In the genomic region with DNA sequence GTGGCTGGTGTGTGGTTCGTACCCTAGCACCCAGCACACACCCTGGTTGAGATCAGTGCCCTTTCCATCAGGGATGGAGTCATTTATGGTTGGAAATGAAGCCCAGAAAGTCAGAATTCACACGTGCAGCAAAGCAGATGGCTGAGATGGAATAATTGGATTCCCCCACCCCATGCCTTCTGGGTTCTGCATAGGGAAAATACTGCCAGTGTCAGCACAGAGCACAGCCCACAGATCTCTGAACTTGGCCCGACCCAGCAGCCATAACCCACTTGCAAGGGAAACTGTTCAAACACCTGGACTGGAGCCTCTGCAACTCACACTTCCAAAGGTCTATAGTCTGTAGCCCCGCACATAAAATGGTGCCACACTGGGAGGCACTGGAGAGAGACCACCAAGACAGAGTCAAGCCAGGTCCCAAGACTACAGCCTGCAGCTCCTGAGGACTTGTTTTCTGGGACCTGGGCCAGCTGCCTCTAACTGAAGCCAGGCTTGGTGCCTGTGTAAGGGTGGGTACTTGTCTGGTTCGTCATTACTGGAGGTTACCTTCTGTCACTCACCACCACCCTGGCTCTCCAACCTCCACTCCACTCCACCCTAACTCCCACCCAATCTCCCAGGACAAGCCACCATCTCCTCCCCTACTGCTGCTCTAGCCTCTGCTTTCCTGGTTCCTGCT, we compare ENCODE assay signal across 29 mouse cellular contexts. TPM values are rescaled to one million over a fixed set of nuclear protein-coding genes. Genes with fewer than 3 reads are reported as not detected.
DNase-seq lines count a peak whose midpoint lies in the region; ATAC-seq lines count a peak whose summit lies in the region.
"Had no signal": no experiment of that assay in that cellular context is flagged by ENCODE, and none has a peak within 500 bp of the region (broad histone marks: within the 10 kb centered on the region; RNA-seq: fewer than 3 reads in every experiment).

No protein-coding gene starts in this region.

- H3K27me3 ChIP-seq in forebrain, embryonic 14.5 days (replicated peaks; ENCODE audit: control insufficient read depth, insufficient read depth, low read length), result no peaks in the 10 kb centered on the region
- no peaks in the 10 kb centered on the region for H3K27me3 ChIP-seq in forebrain, embryonic 12.5 days
- no peaks in the 10 kb centered on the region for H3K27me3 ChIP-seq in limb, embryonic 11.5 days (ENCODE audit: control insufficient read depth, insufficient read depth, low read length)
- no peaks in the 10 kb centered on the region for H3K27me3 ChIP-seq in limb, embryonic 10.5 days (ENCODE audit: low read depth, poor library complexity, severe bottlenecking)
- no peaks in the 10 kb centered on the region for H3K27me3 ChIP-seq in embryonic facial prominence, embryonic 14.5 days (replicated peaks; ENCODE audit: control insufficient read depth, insufficient read depth, low read length)
- H3K27me3 ChIP-seq: heart, embryonic 13.5 days; hindbrain, embryonic 15.5 days; kidney, embryonic 15.5 days; midbrain, embryonic 15.5 days had no signal

- no peak overlapping the region for H3K27ac ChIP-seq in forebrain, embryonic 14.5 days (ENCODE audit: low read depth, low read length)
- H3K27ac ChIP-seq in forebrain, embryonic 12.5 days, result no peak overlapping the region
- H3K27ac ChIP-seq in limb, embryonic 11.5 days (replicated peaks; ENCODE audit: low read depth, low read length), result no peak overlapping the region
- no peak overlapping the region; the same call in 1 of the 2 replicates for H3K27ac ChIP-seq in limb, embryonic 10.5 days
- no peak overlapping the region for H3K27ac ChIP-seq in embryonic facial prominence, embryonic 14.5 days (replicated peaks; ENCODE audit: low read depth, low read length)
- H3K27ac ChIP-seq: gastrocnemius, adult 2 months; heart, embryonic 13.5 days; hindbrain, embryonic 15.5 days; kidney, embryonic 15.5 days; midbrain, embryonic 15.5 days had no signal

- 59% methylated on average over 5 of the region's 5 CpGs for WGBS in forebrain, embryonic 14.5 days
- 78% methylated on average over 5 of the region's 5 CpGs for WGBS in forebrain, embryonic 12.5 days
- 65% methylated on average over 5 of the region's 5 CpGs for WGBS in limb, embryonic 11.5 days
- 76% methylated on average over 5 of the region's 5 CpGs for WGBS in limb, embryonic 10.5 days
- 59% methylated on average over 5 of the region's 5 CpGs for WGBS in embryonic facial prominence, embryonic 14.5 days

- DNase-seq in forebrain, embryonic 14.5 days (ENCODE audit: low spot score), result peak; percentile 34
- peak; percentile 22 for DNase-seq in limb, embryonic 11.5 days (ENCODE audit: low spot score)
- no peak for DNase-seq in limb, embryonic 10.5 days (ENCODE audit: low spot score)
- DNase-seq in embryonic facial prominence, embryonic 14.5 days (ENCODE audit: low spot score), result peak; percentile 15
- no peak for DNase-seq in lung, postnatal 25 days (ENCODE audit: low spot score)
- DNase-seq: adrenal gland, postnatal 10 days; cerebellum, adult 2 months; gastrocnemius, adult 2 months; kidney, postnatal 4 days; lung, adult 18-20 months; lung, postnatal 14 days; spleen, adult 18-20 months had no signal

- no peaks in the 10 kb centered on the region for H3K36me3 ChIP-seq in forebrain, embryonic 14.5 days (ENCODE audit: control insufficient read depth, insufficient read depth, low read length)
- H3K36me3 ChIP-seq in forebrain, embryonic 12.5 days (replicated peaks), result no peaks in the 10 kb centered on the region
- H3K36me3 ChIP-seq in limb, embryonic 11.5 days (ENCODE audit: control insufficient read depth, insufficient read depth, low read length), result no peaks in the 10 kb centered on the region
- no peaks in the 10 kb centered on the region for H3K36me3 ChIP-seq in limb, embryonic 10.5 days
- H3K36me3 ChIP-seq in embryonic facial prominence, embryonic 14.5 days (ENCODE audit: control insufficient read depth, insufficient read depth, low read length), result no peaks in the 10 kb centered on the region
- H3K36me3 ChIP-seq: heart, embryonic 13.5 days; hindbrain, embryonic 15.5 days; kidney, embryonic 15.5 days; midbrain, embryonic 15.5 days had no signal

- H3K4me3 ChIP-seq in forebrain, embryonic 14.5 days (ENCODE audit: low read depth, low read length), result no peak overlapping the region
- no peak overlapping the region for H3K4me3 ChIP-seq in forebrain, embryonic 12.5 days (replicated peaks)
- no peak overlapping the region for H3K4me3 ChIP-seq in limb, embryonic 11.5 days (ENCODE audit: low read depth, low read length)
- H3K4me3 ChIP-seq in limb, embryonic 10.5 days, result no peak overlapping the region
- H3K4me3 ChIP-seq in embryonic facial prominence, embryonic 14.5 days (ENCODE audit: low read depth, low read length), result no peak overlapping the region
- H3K4me3 ChIP-seq: gastrocnemius, adult 2 months; heart, embryonic 13.5 days; hindbrain, embryonic 15.5 days; kidney, embryonic 15.5 days; midbrain, embryonic 15.5 days; myocyte had no signal

- H3K9me3 ChIP-seq in forebrain, embryonic 14.5 days (replicated peaks; ENCODE audit: control insufficient read depth, low read length), result no peaks in the 10 kb centered on the region
- no peaks in the 10 kb centered on the region for H3K9me3 ChIP-seq in forebrain, embryonic 12.5 days
- no peaks in the 10 kb centered on the region for H3K9me3 ChIP-seq in limb, embryonic 11.5 days (ENCODE audit: control insufficient read depth, low read length)
- H3K9me3 ChIP-seq in limb, embryonic 10.5 days (replicated peaks), result no peaks in the 10 kb centered on the region
- H3K9me3 ChIP-seq in embryonic facial prominence, embryonic 14.5 days (ENCODE audit: control insufficient read depth, low read length), result no peaks in the 10 kb centered on the region
- H3K9me3 ChIP-seq: heart, embryonic 13.5 days; hindbrain, embryonic 15.5 days; kidney, embryonic 15.5 days; midbrain, embryonic 15.5 days had no signal

- ATAC-seq in forebrain, embryonic 14.5 days, result no peak
- no peak for ATAC-seq in forebrain, embryonic 12.5 days (ENCODE audit: low FRiP score)
- ATAC-seq in limb, embryonic 11.5 days (ENCODE audit: insufficient number of reproducible peaks, low FRiP score, low TSS enrichment, low read depth), result 0 out of 2 replicates have a peak, but pooled peaks have one; percentile 26
- no peak for ATAC-seq in embryonic facial prominence, embryonic 14.5 days (ENCODE audit: low read depth)
- no peak for ATAC-seq in megakaryocyte progenitor cell, adult 5-6 weeks (replicated peaks; ENCODE audit: poor library complexity)
- ATAC-seq: intestine, postnatal 0 days; midbrain, embryonic 15.5 days had no signal

- no peaks in the 10 kb centered on the region for H3K4me1 ChIP-seq in forebrain, embryonic 14.5 days (ENCODE audit: control insufficient read depth, insufficient read depth, low read length)
- no peaks in the 10 kb centered on the region for H3K4me1 ChIP-seq in forebrain, embryonic 12.5 days
- H3K4me1 ChIP-seq in limb, embryonic 11.5 days (ENCODE audit: control insufficient read depth, insufficient read depth, low read length), result no peaks in the 10 kb centered on the region
- peaks cover 8% of the 10 kb centered on the region; the same call in 1 of the 2 replicates for H3K4me1 ChIP-seq in limb, embryonic 10.5 days
- H3K4me1 ChIP-seq in embryonic facial prominence, embryonic 14.5 days (ENCODE audit: control insufficient read depth, insufficient read depth, low read length), result no peaks in the 10 kb centered on the region
- H3K4me1 ChIP-seq: heart, embryonic 13.5 days; hindbrain, embryonic 15.5 days; kidney, embryonic 15.5 days; midbrain, embryonic 15.5 days had no signal

- H3K4me2 ChIP-seq in forebrain, embryonic 14.5 days (ENCODE audit: low read length), result no peak overlapping the region
- no peak overlapping the region for H3K4me2 ChIP-seq in forebrain, embryonic 12.5 days
- no peak overlapping the region for H3K4me2 ChIP-seq in limb, embryonic 11.5 days (ENCODE audit: low read depth, severe bottlenecking)
- H3K4me2 ChIP-seq in embryonic facial prominence, embryonic 14.5 days (ENCODE audit: low read depth, low read length), result no peak overlapping the region
- H3K4me2 ChIP-seq: heart, embryonic 13.5 days; hindbrain, embryonic 15.5 days; kidney, embryonic 15.5 days; midbrain, embryonic 15.5 days had no signal

- H3K9ac ChIP-seq in forebrain, embryonic 14.5 days (ENCODE audit: low read length), result no peak overlapping the region
- no peak overlapping the region for H3K9ac ChIP-seq in forebrain, embryonic 12.5 days
- no peak overlapping the region for H3K9ac ChIP-seq in limb, embryonic 11.5 days (ENCODE audit: low read length)
- H3K9ac ChIP-seq in embryonic facial prominence, embryonic 14.5 days (ENCODE audit: low read depth, low read length), result no peak overlapping the region
- H3K9ac ChIP-seq: heart, embryonic 13.5 days; hindbrain, embryonic 15.5 days; kidney, embryonic 15.5 days; midbrain, embryonic 15.5 days had no signal

RNA-seq across cellular contexts. Expression of a gene that starts 2.3 kb away (rescaled TPM):
- polyA plus RNA-seq in forebrain, embryonic 14.5 days (2014; fragmentation: Nextera tagmentation; extraction: Ambion mirVana), result not detected in 2 replicates
- not detected in 2 replicates for polyA plus RNA-seq in forebrain, embryonic 12.5 days (2016; fragmentation: Nextera tagmentation; extraction: Ambion mirVana)
- not detected in 2 replicates for polyA plus RNA-seq in limb, embryonic 11.5 days (2014; fragmentation: Nextera tagmentation; extraction: Ambion mirVana)
- polyA plus RNA-seq in limb, embryonic 10.5 days (2016; fragmentation: Nextera tagmentation; extraction: Ambion mirVana), result not detected in 2 replicates
- polyA plus RNA-seq in embryonic facial prominence, embryonic 14.5 days (2014; fragmentation: Nextera tagmentation; extraction: Ambion mirVana), result not detected in 2 replicates
- total RNA-seq in megakaryocyte progenitor cell, adult 5-6 weeks (2015), result not detected in 2 replicates
- total RNA-seq in megakaryocyte progenitor cell, adult 5-6 weeks (2017), result not detected in 2 replicates
- total RNA-seq: adrenal gland, postnatal 10 days; gastrocnemius, adult 2 months; granulocyte monocyte progenitor cell, adult 5-6 weeks; heart, postnatal 25 days; layer of hippocampus, postnatal 10 days; liver, adult 2 months; megakaryocyte-erythroid progenitor cell, adult 5-6 weeks had no signal
- polyA plus RNA-seq: cerebellum, adult 2 months; heart, embryonic 13.5 days; hindbrain, embryonic 15.5 days; intestine, postnatal 0 days; kidney, embryonic 15.5 days; liver, adult 2 months; midbrain, embryonic 15.5 days; neural tube, embryonic 14.5 days; stomach, embryonic 14.5 days; thymus, postnatal 0 days; urinary bladder, adult 2 months had no signal

RNA-seq across cellular contexts. Expression of a gene that starts 33.7 kb away (rescaled TPM):
- polyA plus RNA-seq in forebrain, embryonic 14.5 days (2014; fragmentation: Nextera tagmentation; extraction: Ambion mirVana), result not detected in 2 replicates
- not detected in 2 replicates for polyA plus RNA-seq in forebrain, embryonic 12.5 days (2016; fragmentation: Nextera tagmentation; extraction: Ambion mirVana)
- polyA plus RNA-seq in limb, embryonic 11.5 days (2014; fragmentation: Nextera tagmentation; extraction: Ambion mirVana), result not detected in 2 replicates
- not detected in 2 replicates for polyA plus RNA-seq in limb, embryonic 10.5 days (2016; fragmentation: Nextera tagmentation; extraction: Ambion mirVana)
- not detected in 2 replicates for polyA plus RNA-seq in embryonic facial prominence, embryonic 14.5 days (2014; fragmentation: Nextera tagmentation; extraction: Ambion mirVana)
- not detected in 2 replicates for total RNA-seq in megakaryocyte progenitor cell, adult 5-6 weeks (2015)
- not detected in 2 replicates for total RNA-seq in megakaryocyte progenitor cell, adult 5-6 weeks (2017)
- total RNA-seq: gastrocnemius, adult 2 months; granulocyte monocyte progenitor cell, adult 5-6 weeks; heart, postnatal 25 days; layer of hippocampus, postnatal 10 days; liver, adult 2 months; megakaryocyte-erythroid progenitor cell, adult 5-6 weeks had no signal
- polyA plus RNA-seq: cerebellum, adult 2 months; hindbrain, embryonic 15.5 days; intestine, postnatal 0 days; kidney, embryonic 15.5 days; liver, adult 2 months; midbrain, embryonic 15.5 days; neural tube, embryonic 14.5 days; stomach, embryonic 14.5 days; thymus, postnatal 0 days had no signal

RNA-seq across cellular contexts. Expression of a gene that starts 35.3 kb away (rescaled TPM):
- not detected in 2 replicates for polyA plus RNA-seq in forebrain, embryonic 14.5 days (2014; fragmentation: Nextera tagmentation; extraction: Ambion mirVana)
- polyA plus RNA-seq in forebrain, embryonic 12.5 days (2016; fragmentation: Nextera tagmentation; extraction: Ambion mirVana), result not detected in 2 replicates
- polyA plus RNA-seq in limb, embryonic 11.5 days (2014; fragmentation: Nextera tagmentation; extraction: Ambion mirVana), result not detected in 2 replicates
- polyA plus RNA-seq in limb, embryonic 10.5 days (2016; fragmentation: Nextera tagmentation; extraction: Ambion mirVana), result not detected in 2 replicates
- polyA plus RNA-seq in embryonic facial prominence, embryonic 14.5 days (2014; fragmentation: Nextera tagmentation; extraction: Ambion mirVana), result not detected in 2 replicates
- total RNA-seq in megakaryocyte progenitor cell, adult 5-6 weeks (2015), result not detected in 2 replicates
- not detected in 2 replicates for total RNA-seq in megakaryocyte progenitor cell, adult 5-6 weeks (2017)
- total RNA-seq: adrenal gland, postnatal 10 days; gastrocnemius, adult 2 months; granulocyte monocyte progenitor cell, adult 5-6 weeks; heart, postnatal 25 days; layer of hippocampus, postnatal 10 days; liver, adult 2 months; megakaryocyte-erythroid progenitor cell, adult 5-6 weeks had no signal
- polyA plus RNA-seq: cerebellum, adult 2 months; heart, embryonic 13.5 days; hindbrain, embryonic 15.5 days; intestine, postnatal 0 days; kidney, embryonic 15.5 days; liver, adult 2 months; midbrain, embryonic 15.5 days; neural tube, embryonic 14.5 days; stomach, embryonic 14.5 days; thymus, postnatal 0 days had no signal

RNA-seq across cellular contexts. Expression of a gene that starts 35.5 kb away (rescaled TPM):
- polyA plus RNA-seq in forebrain, embryonic 14.5 days (2014; fragmentation: Nextera tagmentation; extraction: Ambion mirVana), result not detected in 2 replicates
- polyA plus RNA-seq in forebrain, embryonic 12.5 days (2016; fragmentation: Nextera tagmentation; extraction: Ambion mirVana), result 0.24 and 0.61 TPM in 2 replicates
- polyA plus RNA-seq in limb, embryonic 11.5 days (2014; fragmentation: Nextera tagmentation; extraction: Ambion mirVana), result 1.5 and 2.4 TPM in 2 replicates
- polyA plus RNA-seq in limb, embryonic 10.5 days (2016; fragmentation: Nextera tagmentation; extraction: Ambion mirVana), result 0.65 and 0.70 TPM in 2 replicates
- polyA plus RNA-seq in embryonic facial prominence, embryonic 14.5 days (2014; fragmentation: Nextera tagmentation; extraction: Ambion mirVana), result 25.3 and 34.6 TPM in 2 replicates
- total RNA-seq in megakaryocyte progenitor cell, adult 5-6 weeks (2015), result not detected in 2 replicates
- not detected in 2 replicates for total RNA-seq in megakaryocyte progenitor cell, adult 5-6 weeks (2017)
- total RNA-seq: granulocyte monocyte progenitor cell, adult 5-6 weeks; liver, adult 2 months; megakaryocyte-erythroid progenitor cell, adult 5-6 weeks had no signal
- polyA plus RNA-seq: liver, adult 2 months; neural tube, embryonic 14.5 days had no signal

RNA-seq across cellular contexts. Expression of a gene that starts 52.3 kb away (rescaled TPM):
- not detected in 2 replicates for polyA plus RNA-seq in forebrain, embryonic 14.5 days (2014; fragmentation: Nextera tagmentation; extraction: Ambion mirVana)
- not detected in 2 replicates for polyA plus RNA-seq in forebrain, embryonic 12.5 days (2016; fragmentation: Nextera tagmentation; extraction: Ambion mirVana)
- polyA plus RNA-seq in limb, embryonic 11.5 days (2014; fragmentation: Nextera tagmentation; extraction: Ambion mirVana), result not detected in 2 replicates
- polyA plus RNA-seq in limb, embryonic 10.5 days (2016; fragmentation: Nextera tagmentation; extraction: Ambion mirVana), result not detected in 2 replicates
- not detected in 2 replicates for polyA plus RNA-seq in embryonic facial prominence, embryonic 14.5 days (2014; fragmentation: Nextera tagmentation; extraction: Ambion mirVana)
- not detected in 2 replicates for total RNA-seq in megakaryocyte progenitor cell, adult 5-6 weeks (2015)
- total RNA-seq in megakaryocyte progenitor cell, adult 5-6 weeks (2017), result not detected in 2 replicates
- total RNA-seq: adrenal gland, postnatal 10 days; gastrocnemius, adult 2 months; granulocyte monocyte progenitor cell, adult 5-6 weeks; heart, postnatal 25 days; layer of hippocampus, postnatal 10 days; liver, adult 2 months; megakaryocyte-erythroid progenitor cell, adult 5-6 weeks had no signal
- polyA plus RNA-seq: cerebellum, adult 2 months; heart, embryonic 13.5 days; hindbrain, embryonic 15.5 days; liver, adult 2 months; midbrain, embryonic 15.5 days; stomach, embryonic 14.5 days had no signal

Comparison
In these comparisons a context has a peak if more than half of its experiments do, and no peak if none do; other contexts are left out.
1. DNase-seq: peak in forebrain, embryonic 14.5 days (single experiment), limb, embryonic 11.5 days (single experiment) and embryonic facial prominence, embryonic 14.5 days (single experiment); none in limb, embryonic 10.5 days (single experiment) and lung, postnatal 25 days (single experiment).